Mouse (Mus musculus) forebrain, embryonic 16.5 days (tissue): Measurements from ENCODE around the gene Ptrh1. TPM values are rescaled to one million over a fixed set of nuclear protein-coding genes. Genes with fewer than 3 reads are reported as not detected.

ENCODE experiments used
- ATAC-seq: fragments of 200-750 bp; cut with Nextera tagmentation; 2 replicates; pipeline ENCODE4 v1.8.0; 2017; ENCODE audit warnings: mild to moderate bottlenecking, moderate library complexity
- H3K27ac ChIP-seq: fragments of 300-500 bp; sonication (generic); 2 replicates; pipeline ENCODE4 v1.5.1; 2014; ENCODE audit warnings: low read length, control low read depth
- H3K27me3 ChIP-seq: fragments of 300-500 bp; sonication (generic); replicated peaks from 2 replicates; pipeline ENCODE4 v1.6.1; 2014; ENCODE audit warnings: low read length; ENCODE audit not compliant: control insufficient read depth, insufficient read depth
- H3K36me3 ChIP-seq: fragments of 300-500 bp; sonication (generic); 2 replicates; pipeline ENCODE4 v1.6.1; 2014; ENCODE audit not compliant: control insufficient read depth, insufficient read depth
- H3K4me1 ChIP-seq: fragments of 300-500 bp; sonication (generic); replicated peaks from 2 replicates; pipeline ENCODE4 v1.6.1; 2014; ENCODE audit warnings: low read length; ENCODE audit not compliant: control insufficient read depth, insufficient read depth
- H3K4me2 ChIP-seq: fragments of 300-500 bp; sonication (generic); 2 replicates; pipeline ENCODE4 v1.6.1; 2014; ENCODE audit warnings: mild to moderate bottlenecking, low read length, control low read depth
- H3K4me3 ChIP-seq: fragments of 300-500 bp; sonication (generic); replicated peaks from 2 replicates; pipeline ENCODE4 v1.5.1; 2014; ENCODE audit warnings: mild to moderate bottlenecking, low read length, control low read depth
- H3K9ac ChIP-seq: fragments of 300-500 bp; sonication (generic); replicated peaks from 2 replicates; pipeline ENCODE4 v1.6.1; 2014; ENCODE audit warnings: low read depth, low read length, control low read depth
- H3K9me3 ChIP-seq: fragments of 300-500 bp; sonication (generic); 2 replicates; pipeline ENCODE4 v1.6.1; 2016; ENCODE audit warnings: low read length; ENCODE audit not compliant: control insufficient read depth
- WGBS: fragments of 180-500 bp; shearing (Covaris S2); extraction: QIAGEN DNeasy Blood & Tissue Kit; methylation state at CpG from one replicate; pipeline ENCODE4 v1.1.7; 2014; 5-methylcytosine and 5-hydroxymethylcytosine counted together
- polyA plus RNA-seq: library from polyadenylated mRNA; unstranded; fragments of >200 nt; fragmentation: Nextera tagmentation; extraction: Ambion mirVana; gene quantifications from 2 replicates; pipeline ENCODE4 v1.2.1, GENCODE M21; 2015

Ptrh1 gene
- polyA plus RNA-seq, 1 experiment from 2014 or later, result 6.9 TPM

DNA sequence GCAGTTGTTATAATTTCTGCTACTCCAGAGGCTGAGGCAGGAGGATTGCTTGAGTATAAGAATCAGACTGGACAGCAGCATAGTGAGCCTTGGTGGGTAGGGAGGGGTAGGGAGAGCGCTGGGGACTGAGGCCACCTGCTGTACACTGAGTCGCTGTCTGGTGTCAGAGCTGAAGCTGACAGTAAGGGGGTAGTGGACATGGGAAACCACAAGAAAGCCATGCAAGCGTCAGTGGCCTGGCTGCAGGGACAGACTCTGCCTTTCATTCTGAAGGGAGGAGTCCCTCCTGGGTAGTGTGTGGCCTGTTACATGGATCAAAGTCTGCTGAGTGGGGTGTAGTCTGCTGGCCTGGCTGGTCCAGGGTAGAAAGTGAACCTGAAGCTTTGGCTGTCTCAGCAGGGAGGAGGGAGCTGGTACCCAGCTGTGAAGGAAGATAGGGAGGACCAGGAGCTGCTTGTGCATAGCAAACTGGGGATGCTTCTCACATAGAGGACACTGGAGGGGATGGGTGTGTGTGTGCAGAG is 39.2 kb upstream of the Ptrh1 start:
- H3K4me3 ChIP-seq, result no peak overlapping the region
- ATAC-seq, result no peak
- no peak overlapping the region for H3K4me2 ChIP-seq
- no peaks in the 10 kb centered on the region for H3K9me3 ChIP-seq
- WGBS, result 43% methylated on average over 3 of the region's 3 CpGs
- no peaks in the 10 kb centered on the region for H3K36me3 ChIP-seq
- no peak overlapping the region for H3K27ac ChIP-seq
- H3K27me3 ChIP-seq, result no peaks in the 10 kb centered on the region
- no peak overlapping the region for H3K9ac ChIP-seq
- peaks cover 8% of the 10 kb centered on the region for H3K4me1 ChIP-seq

DNA sequence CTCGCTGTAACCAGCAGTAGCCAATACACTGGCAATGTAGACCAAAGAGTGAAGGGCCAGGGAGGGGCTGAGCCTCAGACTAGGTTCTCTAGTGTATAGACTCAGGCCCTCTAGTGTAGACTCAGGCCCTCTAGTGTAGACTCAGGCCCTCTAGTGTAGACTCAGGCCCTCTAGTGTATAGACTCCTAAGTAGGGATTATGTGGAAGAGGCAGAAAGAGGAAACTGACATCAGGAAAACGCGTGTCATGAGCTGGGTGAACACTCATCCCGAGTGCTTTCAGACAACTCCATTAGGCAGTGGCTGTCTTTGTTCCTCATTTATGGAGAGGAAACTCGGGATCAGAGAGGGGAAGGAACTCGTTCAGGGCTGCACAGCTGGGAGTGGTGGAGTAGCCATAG is 38.6 kb upstream of the Ptrh1 start:
- Histone ChIP-seq H3K9ac (no peak overlapping the region), H3K27ac (no peak overlapping the region), H3K27me3 (no peaks in the 10 kb centered on the region), H3K9me3 (no peaks in the 10 kb centered on the region), H3K4me3 (no peak overlapping the region), H3K4me1 (peaks cover 11% of the 10 kb centered on the region), H3K36me3 (no peaks in the 10 kb centered on the region), H3K4me2 (no peak overlapping the region)
- 54% methylated on average over 6 of the region's 6 CpGs for WGBS
- no peak for ATAC-seq

DNA sequence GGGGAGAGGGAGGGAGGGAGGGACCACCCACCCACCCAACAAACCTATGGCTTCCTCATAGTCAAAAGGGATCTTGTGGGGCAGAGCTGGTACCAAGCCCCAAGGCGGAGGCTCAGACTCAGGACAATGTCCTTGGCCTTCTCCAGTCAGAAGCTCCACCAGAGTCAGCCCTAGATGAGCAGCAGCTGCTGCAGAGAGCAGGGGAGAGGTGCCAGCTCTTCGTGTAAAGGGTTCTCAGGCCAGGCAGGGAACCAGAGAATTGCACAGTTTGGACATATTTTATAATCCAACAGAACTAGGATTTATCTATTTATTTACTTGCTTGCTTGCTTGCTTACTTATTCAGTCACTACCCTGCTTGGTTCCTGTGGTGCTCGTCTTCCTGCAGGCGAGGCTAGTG is 36.3 kb upstream of the Ptrh1 start:
- no peak overlapping the region for H3K4me3 ChIP-seq

DNA sequence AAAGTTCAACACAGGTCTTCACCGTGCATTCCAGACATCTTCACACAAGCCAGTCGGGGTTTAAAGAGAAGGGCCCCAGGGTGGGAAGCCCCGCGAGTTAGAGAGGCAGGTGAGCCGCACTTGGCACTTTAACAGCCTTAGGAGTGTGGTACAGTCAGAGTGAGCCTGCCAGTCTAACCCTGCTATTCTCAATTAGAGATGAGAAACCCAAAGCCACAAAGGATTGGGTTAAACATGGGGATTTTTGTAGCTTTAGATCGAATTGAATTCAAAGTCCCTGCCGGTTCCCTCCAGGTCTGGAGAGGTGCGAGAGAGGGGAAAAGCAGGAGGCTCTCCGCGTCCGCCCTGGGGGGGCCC is 34.7 kb upstream of the Ptrh1 start, which contains the start of gene 6330409D20Rik:
Gene 6330409D20Rik (minus strand): TSS at position 101 of the 357 bp plus-strand sequence.
- WGBS, result 5% methylated on average over 11 of the region's 11 CpGs
- H3K4me2 ChIP-seq, result peak within 1 kb of the TSS; percentile 85
- ATAC-seq, result 0 out of 2 replicates have a peak, but pooled peaks have one; percentile 1

More for the DNA sequence above, 36.3 kb upstream of the Ptrh1 start:
- Histone ChIP-seq H3K9ac (no peak overlapping the region), H3K4me2 (no peak overlapping the region), H3K27me3 (no peaks in the 10 kb centered on the region), H3K9me3 (no peaks in the 10 kb centered on the region), H3K27ac (no peak overlapping the region), H3K4me1 (peaks cover 22% of the 10 kb centered on the region), H3K36me3 (no peaks in the 10 kb centered on the region)
- 71% methylated on average over 4 of the region's 4 CpGs for WGBS
- no peak for ATAC-seq

DNA sequence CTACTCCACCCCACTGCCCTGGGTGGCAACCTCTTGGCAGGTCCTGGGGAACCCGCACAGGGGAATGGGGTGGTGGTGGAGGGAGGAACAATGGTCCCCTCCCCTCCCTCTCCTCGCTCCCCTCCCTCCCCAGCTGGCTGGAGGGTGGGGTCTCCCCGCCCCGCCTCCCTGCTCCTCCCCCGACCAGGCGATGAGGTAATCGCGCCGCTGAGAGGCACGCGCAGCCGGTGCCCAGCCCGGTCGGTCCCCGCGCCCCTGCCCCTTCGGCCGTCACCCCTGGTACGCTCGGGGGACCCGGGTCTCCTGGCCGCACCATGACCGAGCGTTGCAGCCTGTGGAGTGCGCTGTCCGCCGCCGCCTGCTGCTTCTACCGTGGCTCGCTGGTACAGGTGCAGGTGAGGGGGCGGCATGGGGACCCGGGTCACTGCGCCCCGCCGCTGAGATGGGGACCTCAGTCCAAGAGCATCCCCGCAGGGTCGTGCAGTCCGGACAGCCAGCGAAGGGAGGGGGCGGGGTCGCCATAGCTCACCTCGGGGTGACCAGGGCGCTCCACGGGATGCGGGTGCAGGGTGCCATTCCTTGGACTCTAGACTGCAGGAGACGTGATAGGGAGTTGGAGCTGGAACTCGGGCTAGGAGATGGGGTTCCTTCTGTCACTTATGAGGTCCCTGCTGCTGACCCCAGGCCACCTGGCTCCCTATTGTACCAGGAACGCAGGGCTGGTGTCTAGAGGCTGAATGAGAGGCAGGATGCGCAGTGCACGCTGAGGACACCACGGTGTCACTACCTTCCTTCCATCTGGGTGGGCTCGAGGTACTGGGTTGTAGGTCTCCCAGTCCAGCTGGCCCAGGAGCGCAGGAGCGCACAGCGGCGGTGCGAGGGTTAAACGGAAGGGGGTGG is 34.1 kb upstream of the Ptrh1 start:
- Histone ChIP-seq H3K36me3 (peaks cover 3% of the 10 kb centered on the region; the same call in 1 of the 2 replicates), H3K4me1 (peaks cover 22% of the 10 kb centered on the region), H3K9ac (peak overlapping the region; percentile 87), H3K9me3 (no peaks in the 10 kb centered on the region), H3K4me3 (peak overlapping the region; percentile 84), H3K27ac (peak overlapping the region; percentile 86), H3K27me3 (no peaks in the 10 kb centered on the region), H3K4me2 (peak overlapping the region; percentile 85)
- ATAC-seq, result peak; percentile 56
- under 1% methylated on average over 50 of the region's 58 CpGs for WGBS

More for the DNA sequence above, 34.7 kb upstream of the Ptrh1 start, which contains the start of gene 6330409D20Rik:
- Histone ChIP-seq H3K9ac (peak within 1 kb of the TSS; percentile 87), H3K4me1 (peaks cover 22% of the 10 kb centered on the region), H3K9me3 (no peaks in the 10 kb centered on the region), H3K27me3 (no peaks in the 10 kb centered on the region), H3K27ac (peak within 1 kb of the TSS; percentile 86), H3K36me3 (peaks cover under 1% of the 10 kb centered on the region; the same call in 1 of the 2 replicates), H3K4me3 (peak within 1 kb of the TSS; percentile 84)

DNA sequence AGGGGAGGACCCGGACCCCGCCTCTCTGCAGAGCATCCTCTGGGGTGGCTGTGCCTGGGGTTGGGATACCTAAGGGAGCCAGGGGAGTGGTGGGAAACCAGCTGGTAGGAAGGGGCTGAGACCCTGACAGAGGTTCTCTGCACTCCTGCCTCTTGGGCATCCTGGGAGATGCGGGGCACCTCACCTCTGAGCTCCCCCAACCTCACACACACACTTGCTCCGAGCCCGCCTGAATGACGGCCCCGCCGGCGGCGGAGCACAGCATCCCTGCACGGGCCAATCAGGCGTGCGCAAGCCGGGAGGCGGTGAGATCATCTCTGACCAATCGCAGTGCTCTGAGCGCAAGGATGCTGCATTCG is 33.4 kb upstream of the Ptrh1 start:
- peak overlapping the region; percentile 84 for H3K4me3 ChIP-seq
- H3K4me1 ChIP-seq, result peaks cover 22% of the 10 kb centered on the region
- H3K36me3 ChIP-seq, result peaks cover 6% of the 10 kb centered on the region; the same call in 1 of the 2 replicates
- no peaks in the 10 kb centered on the region for H3K9me3 ChIP-seq
- peak; percentile 95 for ATAC-seq
- peak overlapping the region; percentile 86 for H3K27ac ChIP-seq
- WGBS, result 4% methylated on average over 17 of the region's 18 CpGs
- no peaks in the 10 kb centered on the region for H3K27me3 ChIP-seq
- H3K4me2 ChIP-seq, result peak overlapping the region; percentile 85
- H3K9ac ChIP-seq, result peak overlapping the region; percentile 87

DNA sequence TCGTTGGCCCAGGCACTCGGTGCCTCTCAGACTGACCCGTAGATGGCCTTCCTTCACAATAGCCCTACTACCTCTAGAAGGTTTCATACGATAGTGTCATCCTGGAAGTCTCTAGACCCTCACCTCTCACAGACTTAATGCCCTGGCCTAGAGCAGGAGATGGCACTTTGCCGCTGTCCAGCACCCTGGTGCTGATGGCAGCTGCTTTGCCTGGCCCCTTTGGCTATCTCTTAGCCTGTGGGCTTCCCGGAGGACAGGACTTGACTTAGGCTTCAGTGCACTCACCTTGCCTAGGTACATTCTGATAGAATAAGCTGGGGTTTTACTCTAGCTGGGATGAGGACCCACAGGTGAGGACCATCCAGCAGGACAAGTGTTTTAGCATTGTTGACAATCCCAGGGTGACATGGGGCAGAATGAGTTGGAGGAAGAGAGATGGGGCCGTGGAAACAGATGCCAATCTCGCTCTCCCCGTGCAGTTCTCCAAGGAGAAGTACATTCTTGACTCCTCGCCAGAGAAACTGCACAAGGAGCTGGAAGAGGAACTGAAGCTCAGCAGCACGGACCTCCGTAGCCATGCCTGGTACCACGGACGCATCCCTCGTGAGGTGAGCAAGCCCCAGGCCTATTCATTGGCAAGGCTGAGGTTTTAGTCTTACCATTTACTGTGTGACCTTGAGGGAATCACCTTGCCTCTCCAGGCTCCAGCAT is 31.2 kb upstream of the Ptrh1 start:
- Histone ChIP-seq H3K4me2 (no peak overlapping the region), H3K4me3 (no peak overlapping the region), H3K27ac (no peak overlapping the region), H3K4me1 (peaks cover 22% of the 10 kb centered on the region), H3K9ac (no peak overlapping the region), H3K36me3 (peaks cover 8% of the 10 kb centered on the region; the same call in 1 of the 2 replicates), H3K9me3 (no peaks in the 10 kb centered on the region), H3K27me3 (no peaks in the 10 kb centered on the region)
- 77% methylated on average over 15 of the region's 15 CpGs for WGBS
- ATAC-seq, result no peak

DNA sequence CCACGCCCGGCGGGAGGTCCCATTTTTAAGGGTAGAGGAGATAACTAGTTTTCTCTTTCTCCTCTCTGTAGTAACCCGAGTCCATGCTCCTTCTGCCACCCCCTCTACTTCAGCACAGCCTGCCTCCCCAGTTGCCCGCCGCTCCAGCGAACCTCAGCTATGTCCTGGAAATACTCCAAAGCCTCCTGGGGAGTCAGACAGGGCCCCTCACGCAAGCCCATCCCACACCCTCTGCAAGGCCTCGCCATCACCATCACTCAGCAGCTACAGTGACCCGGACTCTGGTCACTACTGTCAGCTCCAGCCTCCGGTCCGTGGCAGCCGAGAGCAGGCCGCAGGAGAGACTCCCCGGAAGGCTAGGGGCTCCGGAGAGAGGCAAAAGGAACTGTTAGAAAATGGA is 26.5 kb upstream of the Ptrh1 start:
- no peak overlapping the region for H3K27ac ChIP-seq
- H3K27me3 ChIP-seq, result no peaks in the 10 kb centered on the region
- no peaks in the 10 kb centered on the region for H3K9me3 ChIP-seq
- H3K4me3 ChIP-seq, result no peak overlapping the region
- no peak overlapping the region for H3K9ac ChIP-seq
- no peak for ATAC-seq
- 89% methylated on average over 16 of the region's 16 CpGs for WGBS
- peaks cover 8% of the 10 kb centered on the region for H3K4me1 ChIP-seq
- no peak overlapping the region for H3K4me2 ChIP-seq
- H3K36me3 ChIP-seq, result peaks cover 15% of the 10 kb centered on the region; the same call in 1 of the 2 replicates

DNA sequence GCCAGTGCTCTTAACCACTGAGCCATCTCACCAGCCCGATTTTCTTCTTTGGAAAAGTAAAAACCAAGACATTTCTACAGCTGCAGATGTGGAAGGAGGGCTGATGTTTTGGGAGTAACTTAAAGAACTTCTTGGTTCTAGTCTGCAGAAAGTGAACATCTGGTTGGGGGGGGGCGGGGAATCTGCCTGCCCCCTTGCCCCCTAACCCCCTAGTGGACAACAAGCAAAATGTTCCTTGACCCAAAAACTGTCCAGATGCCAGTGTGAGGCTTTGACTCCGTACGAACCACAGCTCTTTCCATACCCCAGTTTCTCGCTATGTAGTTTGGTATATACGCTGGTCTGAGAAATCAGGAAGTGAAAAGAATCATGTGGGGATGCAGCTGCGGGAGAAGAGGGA is 25.4 kb upstream of the Ptrh1 start:
- no peak overlapping the region for H3K4me3 ChIP-seq
- H3K27ac ChIP-seq, result no peak overlapping the region
- H3K4me1 ChIP-seq, result peaks cover 8% of the 10 kb centered on the region
- no peak overlapping the region for H3K4me2 ChIP-seq
- no peaks in the 10 kb centered on the region for H3K9me3 ChIP-seq
- peaks cover 21% of the 10 kb centered on the region; the same call in 1 of the 2 replicates for H3K36me3 ChIP-seq
- H3K27me3 ChIP-seq, result no peaks in the 10 kb centered on the region
- 72% methylated on average over 7 of the region's 7 CpGs for WGBS
- H3K9ac ChIP-seq, result no peak overlapping the region
- ATAC-seq, result no peak
